Mouse (Mus musculus) small intestine, adult 2 months (tissue): ENCODE data around the gene 1700031F05Rik. TPM values are rescaled to one million over a fixed set of nuclear protein-coding genes. Genes with fewer than 3 reads are reported as not detected.
"Not testable (repeated sequence)": the region's sequence is repeated elsewhere in the genome, so short reads cannot be mapped to it uniquely, and the experiment has no call there.

ENCODE experiments used
- H3K27ac ChIP-seq: fragments of 200-500 bp; 2 replicates; pipeline ENCODE4 v1.5.1; 2012; ENCODE audit warnings: low read depth, low read length, control low read depth, inconsistent platforms; ENCODE audit not compliant: insufficient read depth
- H3K27me3 ChIP-seq: fragments of 200-500 bp; 2 replicates; pipeline ENCODE4 v1.6.1; 2012; ENCODE audit warnings: mild to moderate bottlenecking, moderate library complexity, low read length, inconsistent platforms; ENCODE audit not compliant: control insufficient read depth, insufficient read depth
- H3K36me3 ChIP-seq: fragments of 200-500 bp; 2 replicates; pipeline ENCODE4 v1.6.1; 2012; ENCODE audit warnings: mild to moderate bottlenecking, low read length, control low read depth, inconsistent platforms; ENCODE audit not compliant: control insufficient read depth, insufficient read depth
- H3K4me1 ChIP-seq: fragments of 200-500 bp; 2 replicates; pipeline ENCODE4 v1.6.1; 2012; ENCODE audit warnings: low read length, inconsistent platforms, mixed read lengths; ENCODE audit not compliant: control insufficient read depth, insufficient read depth, insufficient read length
- H3K4me3 ChIP-seq: fragments of 200-500 bp; 2 replicates; pipeline ENCODE4 v1.5.1; 2012; ENCODE audit warnings: low read depth, mild to moderate bottlenecking, control low read depth, inconsistent platforms, low read length, moderate library complexity
- CTCF ChIP-seq: fragments of 200-500 bp; IDR thresholded peaks from 2 replicates; pipeline ENCODE4 v1.5.1; 2012; ENCODE audit warnings: low read depth, mild to moderate bottlenecking, control low read depth, inconsistent platforms, low read length, moderate library complexity, mixed read lengths; ENCODE audit not compliant: insufficient replicate concordance, insufficient read length; ENCODE audit errors: extremely low read depth
- POLR2A ChIP-seq: fragments of 200-500 bp; IDR thresholded peaks from 2 replicates; pipeline ENCODE4 v1.6.1; 2012; ENCODE audit warnings: low read depth, mild to moderate bottlenecking, control low read depth, inconsistent platforms, low read length, moderate library complexity
- WGBS: fragments of 180-500 bp; shearing (Covaris S2); methylation state at CpG from one replicate; pipeline ENCODE4 v1.1.7; 2018; 5-methylcytosine and 5-hydroxymethylcytosine counted together
- polyA plus RNA-seq: library from polyadenylated mRNA; depleted of rRNA; stranded (reverse); fragments of >200 nt; gene quantifications from 2 replicates; pipeline ENCODE4 v1.2.3, GENCODE M21; 2012; rRNA removed

Gene 1700031F05Rik
- not detected in 2 replicates for polyA plus RNA-seq

GRCm38 (mm10) chrX:102867871-102868270 lies at the start of gene 1700031F05Rik:
Gene 1700031F05Rik, minus strand, starts transcription at chrX:102867971.
- H3K4me3 ChIP-seq = no peak within 1 kb of the TSS
- H3K27ac ChIP-seq = no peak within 1 kb of the TSS
- H3K27me3 ChIP-seq = no peaks in the 10 kb centered on the region
- 81% methylated on average over 6 of the region's 6 CpGs for WGBS
- no peaks in the 10 kb centered on the region for H3K4me1 ChIP-seq
- no peaks in the 10 kb centered on the region for H3K36me3 ChIP-seq
- no peak for TF ChIP-seq CTCF
- no peak for TF ChIP-seq POLR2A

DNA sequence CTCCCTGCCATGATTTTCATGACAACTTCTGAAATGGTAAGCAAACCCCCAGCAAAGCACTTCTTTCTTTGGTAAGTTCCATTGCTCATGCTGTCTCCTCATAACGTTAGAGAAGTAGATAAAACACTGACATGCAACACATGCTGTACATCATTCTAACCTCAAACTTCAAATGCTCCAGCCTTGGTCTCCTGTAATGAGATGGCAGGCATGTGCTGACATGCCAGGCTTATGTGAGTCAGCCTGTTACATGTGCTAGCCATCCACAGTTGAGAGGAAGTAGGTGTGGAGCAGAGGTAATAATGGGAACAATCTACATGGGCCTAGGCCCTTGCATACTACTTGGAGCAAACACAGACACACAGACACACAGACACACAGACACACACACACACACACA lies 47.1 kb upstream of the 1700031F05Rik start:
- not testable (repeated sequence) for H3K36me3 ChIP-seq, H3K4me1 ChIP-seq, H3K27me3 ChIP-seq, H3K27ac ChIP-seq, H3K4me3 ChIP-seq
- 58% methylated on average over 1 of the region's 1 CpGs for WGBS

- H3K27me3 ChIP-seq, H3K27ac ChIP-seq, H3K4me1 ChIP-seq, H3K36me3 ChIP-seq, H3K4me3 ChIP-seq: not testable (repeated sequence)
- 81% methylated on average over 8 of the region's 9 CpGs for WGBS
Observed at GRCm38 (mm10) chrX:102908587-102908986, 40.8 kb upstream of the 1700031F05Rik start, which contains the start of the genes Dmrtc1a and 1700011M02Rik. Gene Dmrtc1a, minus strand, starts transcription at chrX:102908687. Gene 1700011M02Rik, plus strand, starts transcription at chrX:102908905.

- not testable (repeated sequence) for H3K4me3 ChIP-seq, H3K4me1 ChIP-seq, H3K27me3 ChIP-seq, H3K27ac ChIP-seq, H3K36me3 ChIP-seq
- WGBS = 89% methylated on average over 5 of the region's 13 CpGs
Observed at GRCm38 (mm10) chrX:102854516-102854915, 13.3 kb downstream of the 1700031F05Rik start, which contains the start of gene Dmrtc1c2. Gene Dmrtc1c2, minus strand, starts transcription at chrX:102854616.

DNA sequence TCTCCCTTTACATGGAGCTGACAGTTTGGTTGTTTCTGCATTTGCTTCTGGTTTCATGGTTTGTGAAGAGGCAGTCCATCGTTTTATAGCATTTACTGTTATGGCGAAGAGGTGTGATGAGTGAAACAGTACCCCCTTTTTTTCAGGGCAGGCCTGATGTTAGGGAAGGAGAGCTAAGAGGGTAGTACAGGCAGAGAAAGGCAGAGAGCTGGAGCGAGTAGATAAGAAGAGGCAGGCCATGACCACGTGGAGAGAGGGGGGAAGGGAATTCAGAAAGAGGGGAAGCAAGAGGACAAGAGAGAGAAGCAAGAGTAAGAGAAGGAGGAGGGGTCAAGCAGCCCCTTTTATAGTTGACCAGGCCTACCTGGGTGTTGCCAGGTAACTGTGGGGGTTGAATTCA lies 55.5 kb downstream of the 1700031F05Rik start:
- no peaks in the 10 kb centered on the region for H3K4me1 ChIP-seq
- H3K27me3 ChIP-seq = no peaks in the 10 kb centered on the region
- TF ChIP-seq POLR2A (no peak), CTCF (no peak)
- no peak overlapping the region for H3K27ac ChIP-seq
- H3K36me3 ChIP-seq = no peaks in the 10 kb centered on the region
- WGBS = 49% methylated on average over 4 of the region's 4 CpGs
- H3K4me3 ChIP-seq = no peak overlapping the region

Other genes with a start within 250 kb of the 1700031F05Rik start
- 1.6 TPM in 2 replicates for gene Phka1, start 223.7 kb downstream of the 1700031F05Rik start, polyA plus RNA-seq
- 1.2 TPM in 1 of 2 replicates, not detected in the other for gene Gm3880, start 181.0 kb downstream of the 1700031F05Rik start, polyA plus RNA-seq
- not detected in 2 replicates for gene Gm9112, start 160.3 kb downstream of the 1700031F05Rik start, polyA plus RNA-seq
- gene Dmrtc1b, start 160.1 kb downstream of the 1700031F05Rik start, polyA plus RNA-seq = not detected in 2 replicates
- not detected in 2 replicates for gene Dmrtc1c1, start 65.0 kb downstream of the 1700031F05Rik start, polyA plus RNA-seq
- gene Dmrtc1c2, start 13.4 kb downstream of the 1700031F05Rik start, polyA plus RNA-seq = not detected in 2 replicates
- 0.20 TPM in 1 of 2 replicates, not detected in the other for gene Dmrtc1a, start 40.7 kb upstream of the 1700031F05Rik start, polyA plus RNA-seq
- not detected in 2 replicates for gene 1700011M02Rik, start 40.9 kb upstream of the 1700031F05Rik start, polyA plus RNA-seq
- gene 1700018G05Rik, start 60.4 kb upstream of the 1700031F05Rik start, polyA plus RNA-seq = not detected in 2 replicates